Mouse (Mus musculus) intestine, postnatal 0 days (tissue): ENCODE results near the gene Defb9. TPM values are rescaled to one million over a fixed set of nuclear protein-coding genes. Genes with fewer than 3 reads are reported as not detected.
"Not testable (repeated sequence)": the region's sequence is repeated elsewhere in the genome, so short reads cannot be mapped to it uniquely, and the experiment has no call there.

ENCODE experiments used
- ATAC-seq: fragments of 200-750 bp; cut with Nextera tagmentation; 2 replicates; pipeline ENCODE4 v1.8.0; 2017; ENCODE audit warnings: mild to moderate bottlenecking, moderate TSS enrichment, moderate library complexity
- H3K27ac ChIP-seq: fragments of 300-500 bp; sonication (generic); 2 replicates; pipeline ENCODE4 v1.5.1; 2014; ENCODE audit warnings: mild to moderate bottlenecking, low read depth, low read length, moderate library complexity
- H3K27me3 ChIP-seq: fragments of 300-500 bp; sonication (generic); replicated peaks from 2 replicates; pipeline ENCODE4 v1.6.1; 2014; ENCODE audit warnings: low read length, mixed read lengths; ENCODE audit not compliant: control insufficient read depth, insufficient read depth
- H3K36me3 ChIP-seq: fragments of 300-500 bp; sonication (generic); 2 replicates; pipeline ENCODE4 v1.6.1; 2014; ENCODE audit warnings: mild to moderate bottlenecking, moderate library complexity; ENCODE audit not compliant: control insufficient read depth, insufficient read depth
- H3K4me1 ChIP-seq: fragments of 300-500 bp; sonication (generic); replicated peaks from 2 replicates; pipeline ENCODE4 v1.6.1; 2014; ENCODE audit warnings: antibody characterized with exemption, low read length, mixed read lengths; ENCODE audit not compliant: control insufficient read depth, insufficient read depth
- H3K4me2 ChIP-seq: fragments of 300-500 bp; sonication (generic); replicated peaks from 2 replicates; pipeline ENCODE4 v1.6.1; 2014; ENCODE audit warnings: low read depth, mild to moderate bottlenecking, moderate library complexity
- H3K4me3 ChIP-seq: fragments of 300-500 bp; sonication (generic); 2 replicates; pipeline ENCODE4 v1.5.1; 2014; ENCODE audit warnings: low read depth, low read length
- H3K9ac ChIP-seq: fragments of 300-500 bp; sonication (generic); 2 replicates; pipeline ENCODE4 v1.6.1; 2014; ENCODE audit warnings: mild to moderate bottlenecking, low read depth, low read length
- H3K9me3 ChIP-seq: fragments of 300-500 bp; sonication (generic); 2 replicates; pipeline ENCODE4 v1.6.1; 2016; ENCODE audit warnings: mixed run types; ENCODE audit not compliant: control insufficient read depth
- CTCF ChIP-seq: sonication (generic); IDR thresholded peaks from 2 replicates; pipeline ENCODE4 v1.5.1; 2016; ENCODE audit warnings: low read depth, mild to moderate bottlenecking, control low read depth, antibody characterized with exemption, moderate library complexity
- WGBS: fragments of 180-500 bp; shearing (Covaris S2); extraction: QIAGEN DNeasy Blood & Tissue Kit; methylation state at CpG from one replicate; pipeline ENCODE4 v1.1.7; 2014; 5-methylcytosine and 5-hydroxymethylcytosine counted together
- polyA plus RNA-seq: library from polyadenylated mRNA; unstranded; fragments of >200 nt; fragmentation: Nextera tagmentation; extraction: Ambion mirVana; gene quantifications from 2 replicates; pipeline ENCODE4 v1.2.1, GENCODE M21; 2015

Defb9 gene
- polyA plus RNA-seq = not detected in 2 replicates

DNA sequence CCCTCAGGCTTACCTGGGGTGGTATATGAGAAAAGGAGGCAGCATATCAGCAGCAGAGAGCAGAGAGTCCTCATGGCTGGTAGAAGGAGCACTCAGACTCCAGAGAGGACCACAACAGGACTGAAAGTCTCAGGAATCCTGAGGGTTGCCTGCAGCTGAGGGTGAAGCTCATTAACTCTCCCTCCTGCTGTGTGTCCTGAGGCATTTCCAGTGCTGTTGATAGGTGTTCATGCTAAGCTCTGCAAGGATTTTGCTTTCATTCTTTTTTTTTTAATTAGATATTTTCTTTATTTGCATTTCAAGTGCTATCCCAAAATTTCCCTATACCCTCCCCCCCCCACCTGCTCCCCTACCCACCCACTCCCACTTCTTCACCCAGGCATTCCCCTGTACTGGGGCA lies at the start of gene Defb9:
Defb9 (minus strand) TSS at position 101 of the 400 bp plus-strand sequence.
- not testable (repeated sequence) for H3K9ac ChIP-seq

DNA sequence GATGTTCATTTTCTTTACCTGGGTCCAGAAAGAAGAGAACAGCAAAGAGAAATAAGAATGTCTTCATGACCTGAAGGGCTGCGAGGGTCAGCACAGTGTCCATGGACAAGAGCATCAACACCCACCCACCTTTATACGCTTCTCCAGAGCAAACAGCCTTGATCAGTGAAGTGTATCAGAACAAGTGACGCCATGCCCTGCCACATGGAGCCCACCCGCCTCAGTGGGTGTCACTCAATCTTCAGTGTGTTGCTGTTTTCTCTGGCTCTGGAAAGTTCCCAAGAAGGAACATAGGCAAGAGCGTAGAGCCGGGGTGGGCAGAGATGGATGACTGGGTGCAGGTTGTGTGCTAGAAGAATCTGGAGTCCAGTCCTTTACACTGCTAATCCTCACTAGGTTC lies 47.4 kb upstream of the Defb9 start, which contains the start of gene Defb15:
Defb15 (minus strand) TSS at position 101 of the 400 bp plus-strand sequence.
- Histone ChIP-seq H3K4me1 (no peaks in the 10 kb centered on the region), H3K4me2 (no peak within 1 kb of the TSS), H3K27ac (no peak within 1 kb of the TSS), H3K9ac (no peak within 1 kb of the TSS), H3K4me3 (no peak within 1 kb of the TSS), H3K9me3 (no peaks in the 10 kb centered on the region), H3K27me3 (no peaks in the 10 kb centered on the region), H3K36me3 (no peaks in the 10 kb centered on the region)
- no peak for ATAC-seq
- 91% methylated on average over 6 of the region's 6 CpGs for WGBS
- TF ChIP-seq CTCF = no peak

More for the DNA sequence above, at the start of gene Defb9:
- H3K4me2 ChIP-seq, H3K36me3 ChIP-seq, ATAC-seq, H3K9me3 ChIP-seq, H3K27me3 ChIP-seq, H3K4me3 ChIP-seq, H3K4me1 ChIP-seq, H3K27ac ChIP-seq: not testable (repeated sequence)

DNA sequence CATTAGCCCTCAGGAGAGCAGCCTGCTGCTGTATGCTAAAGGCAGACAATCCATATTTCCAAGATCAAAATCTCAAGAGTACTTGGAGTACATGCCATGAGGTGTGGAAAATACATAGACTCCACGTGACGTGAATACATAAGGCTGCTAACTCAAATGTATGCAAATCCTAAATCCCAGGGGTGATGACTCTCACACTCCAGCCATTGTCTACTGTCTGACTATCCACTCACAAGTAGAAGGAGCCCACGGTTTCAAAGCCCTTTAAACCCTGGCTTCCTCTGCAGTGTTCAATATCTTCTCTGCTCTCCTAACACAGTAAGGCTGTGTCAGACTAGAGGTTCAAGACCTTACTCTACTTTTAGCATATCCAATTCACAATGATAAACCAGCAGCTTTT lies 45.5 kb upstream of the Defb9 start:
- H3K27me3 ChIP-seq, ATAC-seq, H3K36me3 ChIP-seq, H3K4me3 ChIP-seq, H3K9ac ChIP-seq, H3K4me2 ChIP-seq, H3K4me1 ChIP-seq, H3K27ac ChIP-seq, H3K9me3 ChIP-seq: not testable (repeated sequence)
- 85% methylated on average over 3 of the region's 3 CpGs for WGBS

DNA sequence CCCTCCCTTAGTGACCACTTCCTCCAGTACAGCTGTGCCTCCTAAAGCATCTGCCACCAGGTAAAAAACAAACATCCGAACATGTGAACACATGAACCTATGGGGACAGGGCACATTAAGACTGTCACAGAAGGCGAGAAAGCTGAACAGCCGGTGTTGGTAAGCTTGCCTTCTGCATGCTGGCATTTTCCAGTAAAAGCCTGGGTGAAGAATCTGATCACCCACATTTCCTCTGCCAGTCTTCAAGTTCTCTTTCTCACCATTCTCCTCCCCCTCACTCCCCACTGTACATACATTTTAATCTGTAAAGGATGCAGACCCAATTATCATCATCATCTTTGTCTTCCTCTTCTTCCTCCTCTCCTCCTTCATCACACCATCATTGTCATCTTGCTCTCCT lies 30.4 kb upstream of the Defb9 start:
- Histone ChIP-seq H3K4me3 (no peak overlapping the region), H3K9me3 (no peaks in the 10 kb centered on the region), H3K27me3 (no peaks in the 10 kb centered on the region), H3K4me2 (no peak overlapping the region), H3K4me1 (no peaks in the 10 kb centered on the region), H3K27ac (no peak overlapping the region), H3K9ac (no peak overlapping the region), H3K36me3 (no peaks in the 10 kb centered on the region)
- ATAC-seq = no peak
- WGBS = 87% methylated on average over 3 of the region's 3 CpGs
- no peak for TF ChIP-seq CTCF

DNA sequence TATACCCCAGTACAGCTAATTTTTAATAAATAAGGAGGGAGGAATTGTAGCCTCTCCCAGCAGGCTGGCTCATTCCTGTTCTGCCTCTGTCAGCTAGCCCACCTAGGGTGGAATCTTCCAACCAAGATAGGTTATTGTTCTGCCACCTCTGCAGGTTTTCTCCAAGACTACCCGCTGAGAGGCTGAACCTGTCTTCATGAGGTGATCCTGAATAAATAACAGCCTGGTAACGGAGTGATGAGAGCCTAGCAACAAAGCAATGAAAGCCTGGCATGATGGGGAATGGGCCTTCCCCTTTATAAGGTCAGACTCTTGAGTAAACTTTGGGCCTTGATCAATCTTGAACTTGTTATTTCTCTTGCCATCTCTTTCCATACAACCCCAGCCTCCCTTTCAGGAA lies 27.3 kb upstream of the Defb9 start:
- TF ChIP-seq CTCF = no peak
- Histone ChIP-seq H3K27ac (no peak overlapping the region), H3K36me3 (no peaks in the 10 kb centered on the region), H3K4me3 (no peak overlapping the region), H3K9ac (no peak overlapping the region), H3K27me3 (no peaks in the 10 kb centered on the region), H3K4me2 (no peak overlapping the region), H3K9me3 (no peaks in the 10 kb centered on the region), H3K4me1 (no peaks in the 10 kb centered on the region)
- ATAC-seq = no peak
- WGBS = 35% methylated on average over 2 of the region's 2 CpGs

DNA sequence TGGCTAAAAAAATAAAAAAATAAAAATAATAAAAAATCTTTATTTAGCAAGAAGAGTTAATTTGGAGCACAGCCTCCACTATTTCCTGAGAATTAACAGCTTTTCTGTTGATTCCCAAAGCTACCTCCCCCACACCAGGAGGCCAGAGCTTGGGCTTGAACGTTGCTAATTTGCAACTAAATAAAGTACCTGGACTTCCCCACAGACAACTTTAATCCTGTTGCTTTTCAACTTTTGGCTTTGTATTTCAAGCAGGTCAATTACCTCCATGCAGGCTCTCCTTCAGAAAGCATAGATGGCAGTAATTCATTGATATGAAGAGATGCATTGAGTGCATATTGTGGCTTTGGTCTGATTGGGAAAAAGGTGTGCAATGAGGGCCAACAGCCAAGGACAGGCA lies 26.7 kb upstream of the Defb9 start:
- no peak overlapping the region for H3K4me3 ChIP-seq
- no peak overlapping the region for H3K27ac ChIP-seq
- ATAC-seq = no peak
- H3K4me1 ChIP-seq = no peaks in the 10 kb centered on the region
- H3K36me3 ChIP-seq = no peaks in the 10 kb centered on the region
- TF ChIP-seq CTCF = no peak
- no peak overlapping the region for H3K4me2 ChIP-seq
- 16% methylated on average over 1 of the region's 1 CpGs for WGBS
- H3K9ac ChIP-seq = no peak overlapping the region
- no peaks in the 10 kb centered on the region for H3K27me3 ChIP-seq
- H3K9me3 ChIP-seq = no peaks in the 10 kb centered on the region

DNA sequence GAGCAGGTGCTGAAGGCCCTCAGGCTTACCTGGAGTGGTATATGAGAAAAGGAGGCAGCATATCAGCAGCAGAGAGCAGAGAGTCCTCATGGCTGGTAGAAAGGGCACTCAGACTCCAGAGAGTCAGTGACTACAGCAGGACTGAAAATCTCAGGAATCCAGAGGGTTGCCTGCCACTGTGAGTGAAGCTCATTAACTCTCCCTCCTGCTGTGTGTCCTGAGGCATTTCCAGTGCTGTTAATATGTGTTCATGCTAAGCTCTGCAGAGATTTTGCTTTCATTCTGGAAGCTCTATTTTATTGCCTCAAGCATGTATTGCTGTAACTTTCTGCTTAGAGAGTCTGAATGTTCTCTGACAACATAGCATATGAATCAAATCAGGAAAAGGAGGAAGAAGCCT lies 21.1 kb upstream of the Defb9 start, which contains the start of gene Defb11:
Defb11 (minus strand) TSS at position 123 of the 400 bp plus-strand sequence.
- not testable (repeated sequence) for H3K4me3 ChIP-seq, H3K27me3 ChIP-seq, H3K36me3 ChIP-seq, H3K4me2 ChIP-seq, H3K9ac ChIP-seq, H3K27ac ChIP-seq, H3K9me3 ChIP-seq, ATAC-seq, H3K4me1 ChIP-seq

DNA sequence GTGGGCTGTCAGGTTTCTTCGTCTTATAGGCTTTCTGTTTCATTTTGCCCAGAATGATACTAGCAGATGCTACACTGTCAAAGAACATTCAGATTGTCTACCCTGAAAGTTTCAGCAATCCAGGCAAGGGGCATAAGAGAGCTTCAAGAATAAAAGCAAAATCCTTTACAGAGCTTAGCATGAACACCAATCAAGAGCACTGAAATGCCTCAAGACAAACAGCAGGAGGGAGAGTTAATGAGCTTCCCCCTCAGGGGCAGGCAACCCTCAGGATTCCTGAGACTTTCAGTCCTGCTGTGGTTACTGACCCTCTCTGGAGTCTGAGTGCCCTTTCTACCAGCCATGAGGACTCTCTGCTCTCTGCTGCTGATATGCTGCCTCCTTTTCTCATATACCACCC lies 26.6 kb downstream of the Defb9 start, which contains the start of gene Defb10:
Defb10 (plus strand) TSS at position 316 of the 400 bp plus-strand sequence.
- WGBS = 57% methylated on average over 1 of the region's 1 CpGs
- not testable (repeated sequence) for H3K9ac ChIP-seq, H3K27ac ChIP-seq, H3K36me3 ChIP-seq, ATAC-seq, H3K27me3 ChIP-seq, H3K4me3 ChIP-seq, H3K9me3 ChIP-seq, H3K4me1 ChIP-seq, H3K4me2 ChIP-seq
